Mouse (Mus musculus) midbrain, embryonic 11.5 days (tissue): ENCODE measurements around the gene Taf11. TPM values are rescaled to one million over a fixed set of nuclear protein-coding genes. Genes with fewer than 3 reads are reported as not detected.

ENCODE experiments used
- ATAC-seq: fragments of 200-750 bp; cut with Nextera tagmentation; 2 replicates; pipeline ENCODE4 v1.8.0; 2017; ENCODE audit warnings: moderate TSS enrichment, moderate library complexity; ENCODE audit not compliant: low FRiP score
- DNase-seq: peaks from one replicate; pipeline ENCODE4 v3.0.0; 2015; ENCODE audit warnings: low spot score; ENCODE audit errors: missing footprints
- H3K27ac ChIP-seq: fragments of 300-500 bp; sonication (generic); 2 replicates; pipeline ENCODE4 v1.5.1; 2014; ENCODE audit warnings: low read depth, low read length
- H3K27me3 ChIP-seq: fragments of 300-500 bp; sonication (generic); 2 replicates; pipeline ENCODE4 v1.6.1; 2014; ENCODE audit warnings: mild to moderate bottlenecking, low read length, moderate library complexity, mixed read lengths; ENCODE audit not compliant: control insufficient read depth, insufficient read depth
- H3K36me3 ChIP-seq: fragments of 300-500 bp; sonication (generic); 2 replicates; pipeline ENCODE4 v1.6.1; 2014; ENCODE audit warnings: mild to moderate bottlenecking, low read length, moderate library complexity, mixed read lengths; ENCODE audit not compliant: control insufficient read depth, insufficient read depth
- H3K4me1 ChIP-seq: fragments of 300-500 bp; sonication (generic); 2 replicates; pipeline ENCODE4 v1.6.1; 2014; ENCODE audit warnings: low read length; ENCODE audit not compliant: control insufficient read depth, insufficient read depth
- H3K4me2 ChIP-seq: fragments of 300-500 bp; sonication (generic); 2 replicates; pipeline ENCODE4 v1.6.1; 2014; ENCODE audit warnings: mild to moderate bottlenecking, moderate library complexity
- H3K4me3 ChIP-seq: fragments of 300-500 bp; sonication (generic); 2 replicates; pipeline ENCODE4 v1.5.1; 2014; ENCODE audit warnings: low read depth, low read length
- H3K9ac ChIP-seq: fragments of 300-500 bp; sonication (generic); 2 replicates; pipeline ENCODE4 v1.6.1; 2014; ENCODE audit warnings: low read length
- H3K9me3 ChIP-seq: fragments of 300-500 bp; sonication (generic); 2 replicates; pipeline ENCODE4 v1.6.1; 2016; ENCODE audit warnings: low read length; ENCODE audit not compliant: control insufficient read depth
- WGBS: fragments of 180-500 bp; shearing (Covaris S2); extraction: QIAGEN DNeasy Blood & Tissue Kit; methylation state at CpG from one replicate; pipeline ENCODE4 v1.1.7; 2014; 5-methylcytosine and 5-hydroxymethylcytosine counted together
- polyA plus RNA-seq: library from polyadenylated mRNA; unstranded; fragments of >200 nt; fragmentation: Nextera tagmentation; extraction: Ambion mirVana; gene quantifications from 2 replicates; pipeline ENCODE4 v1.2.1, GENCODE M21; 2014

The Taf11 gene
- polyA plus RNA-seq, 1 experiment from 2014 or later = 95.0 TPM

DNA sequence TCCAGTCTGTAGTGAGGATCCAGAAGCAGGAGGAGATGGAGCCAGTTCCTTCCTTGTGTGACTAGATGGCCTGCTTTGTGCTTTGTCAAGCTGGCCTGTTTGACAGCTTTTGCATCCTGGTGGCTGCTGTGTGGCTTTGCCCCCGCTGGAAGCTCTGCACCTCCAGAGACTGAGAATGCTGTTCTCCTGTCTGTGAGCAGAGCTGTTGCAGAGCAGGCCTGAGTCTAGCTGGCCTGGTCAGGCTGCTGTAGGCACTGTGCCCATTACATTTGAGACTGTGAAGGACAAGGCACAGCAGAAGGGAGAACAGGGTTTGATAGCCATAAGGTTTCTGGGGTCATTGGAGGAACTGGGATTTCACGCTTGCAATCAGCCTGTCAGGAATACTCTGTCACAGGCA is 32.1 kb upstream of the Taf11 start:
- Histone ChIP-seq H3K4me1 (peaks cover 6% of the 10 kb centered on the region; the same call in 1 of the 2 replicates), H3K9me3 (no peaks in the 10 kb centered on the region), H3K27ac (no peak overlapping the region), H3K4me2 (no peak overlapping the region), H3K9ac (no peak overlapping the region), H3K27me3 (no peaks in the 10 kb centered on the region), H3K4me3 (no peak overlapping the region), H3K36me3 (no peaks in the 10 kb centered on the region)
- DNase-seq (no peak), ATAC-seq (no peak)
- WGBS = 67% methylated on average over 2 of the region's 2 CpGs

DNA sequence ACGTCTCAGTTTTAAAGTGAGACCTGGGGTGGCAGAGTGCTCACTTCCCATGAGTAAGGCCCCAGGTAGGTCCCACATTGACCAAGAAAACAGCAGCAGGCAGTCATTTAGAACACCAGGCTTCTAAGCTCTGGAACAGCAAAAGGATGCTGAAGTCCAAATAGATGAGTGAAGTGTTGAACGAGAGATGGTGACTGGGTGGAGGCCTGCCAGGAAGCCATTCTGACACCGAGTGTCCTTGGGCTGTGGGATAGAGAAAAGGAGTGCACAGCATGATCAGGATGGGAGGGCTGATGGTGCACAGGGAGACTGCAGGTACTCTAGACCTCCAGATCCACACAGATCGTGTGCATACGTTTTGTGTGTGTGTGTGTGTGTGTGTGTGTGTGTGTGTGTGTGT is 31.5 kb upstream of the Taf11 start:
- H3K9ac ChIP-seq = no peak overlapping the region
- H3K27me3 ChIP-seq = no peaks in the 10 kb centered on the region
- H3K4me2 ChIP-seq = no peak overlapping the region
- 76% methylated on average over 5 of the region's 5 CpGs for WGBS
- ATAC-seq = no peak
- H3K4me1 ChIP-seq = peaks cover 6% of the 10 kb centered on the region; the same call in 1 of the 2 replicates
- no peak overlapping the region for H3K27ac ChIP-seq
- H3K36me3 ChIP-seq = no peaks in the 10 kb centered on the region
- H3K4me3 ChIP-seq = no peak overlapping the region
- no peaks in the 10 kb centered on the region for H3K9me3 ChIP-seq
- no peak for DNase-seq

DNA sequence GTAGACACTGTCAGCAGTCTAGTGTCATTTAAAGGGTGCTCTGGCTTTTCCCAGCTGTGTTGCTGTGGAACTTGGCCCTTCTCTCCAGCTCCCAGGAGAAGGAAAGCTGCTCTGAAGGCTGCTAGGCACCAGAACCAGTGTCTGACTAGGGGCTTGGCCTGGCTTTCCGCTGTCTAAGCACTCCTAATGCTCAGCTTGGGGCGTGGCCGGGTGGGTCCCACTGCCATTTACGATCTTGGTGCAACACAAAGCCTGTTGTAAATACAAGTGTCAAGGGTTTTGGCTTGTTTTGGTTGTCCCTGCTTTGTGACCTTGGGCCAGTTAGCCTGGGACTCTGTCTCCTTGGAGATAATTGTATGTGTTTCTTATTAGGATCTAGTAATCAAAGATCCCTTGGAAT is 30.7 kb upstream of the Taf11 start:
- no peak for ATAC-seq
- Histone ChIP-seq H3K27ac (no peak overlapping the region), H3K36me3 (no peaks in the 10 kb centered on the region), H3K27me3 (no peaks in the 10 kb centered on the region), H3K9me3 (no peaks in the 10 kb centered on the region), H3K4me2 (no peak overlapping the region), H3K4me3 (no peak overlapping the region), H3K4me1 (0 out of 2 replicates have a peak, but pooled peaks cover under 1% of the 10 kb centered on the region), H3K9ac (no peak overlapping the region)
- WGBS = 87% methylated on average over 4 of the region's 4 CpGs
- DNase-seq = no peak

DNA sequence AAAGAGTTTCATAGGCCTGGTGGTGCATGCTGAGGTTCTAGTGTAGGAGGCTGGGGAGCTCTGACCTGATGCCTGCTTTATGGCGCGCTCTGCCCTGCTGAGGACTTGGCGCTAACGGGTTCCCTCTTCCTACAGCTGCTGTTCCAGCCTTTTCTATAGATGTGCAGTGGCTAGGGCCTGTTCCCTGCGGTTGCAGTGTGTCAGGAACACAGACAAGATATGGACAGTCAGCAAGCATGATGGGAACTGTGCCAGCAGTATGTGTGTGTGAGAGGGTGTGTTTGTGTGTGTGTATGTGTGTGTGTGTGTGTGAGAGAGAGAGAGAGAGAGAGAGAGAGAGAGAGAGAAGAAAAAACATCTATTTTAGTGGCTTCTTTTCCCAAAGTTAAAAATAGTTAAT is 29.4 kb upstream of the Taf11 start:
- no peaks in the 10 kb centered on the region for H3K9me3 ChIP-seq
- H3K4me1 ChIP-seq = no peaks in the 10 kb centered on the region
- ATAC-seq (no peak), DNase-seq (no peak)
- no peaks in the 10 kb centered on the region for H3K36me3 ChIP-seq
- no peak overlapping the region for H3K9ac ChIP-seq
- H3K27ac ChIP-seq = no peak overlapping the region
- H3K4me3 ChIP-seq = no peak overlapping the region
- H3K27me3 ChIP-seq = no peaks in the 10 kb centered on the region
- H3K4me2 ChIP-seq = no peak overlapping the region
- 87% methylated on average over 5 of the region's 5 CpGs for WGBS

DNA sequence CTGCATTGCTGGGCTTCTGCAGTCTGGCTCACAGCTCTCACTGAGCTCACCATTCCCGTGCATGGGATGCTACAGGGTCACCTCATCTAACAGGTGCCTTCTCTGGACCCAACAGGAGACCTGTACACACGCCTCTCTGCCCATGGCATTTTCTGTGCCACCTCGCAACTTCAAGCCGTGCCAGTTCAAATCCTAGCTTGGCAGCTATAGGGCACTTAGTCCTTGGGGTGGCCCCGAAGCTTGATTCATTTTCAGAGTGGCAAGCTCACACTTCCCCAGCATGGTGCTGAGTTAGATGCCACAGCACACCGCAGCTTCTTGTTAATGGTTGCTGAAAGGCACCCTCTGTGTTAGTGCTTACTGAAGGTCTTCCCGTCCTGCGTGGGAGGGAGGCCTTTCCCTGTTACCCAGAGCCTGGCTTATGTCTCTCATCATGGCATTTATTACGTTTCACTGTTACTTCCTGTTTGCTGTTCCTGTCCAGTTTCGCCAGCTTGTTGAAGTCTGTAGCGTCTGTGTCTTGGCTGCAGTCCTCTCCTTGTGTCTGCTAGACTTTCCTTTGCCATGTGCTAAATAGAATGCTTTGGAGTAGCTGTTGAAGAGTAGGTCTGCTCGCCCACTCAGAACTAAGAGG is 28.6 kb upstream of the Taf11 start:
- 88% methylated on average over 12 of the region's 12 CpGs for WGBS
- no peak overlapping the region for H3K4me3 ChIP-seq
- no peak overlapping the region for H3K27ac ChIP-seq
- no peaks in the 10 kb centered on the region for H3K27me3 ChIP-seq
- DNase-seq = no peak
- no peak overlapping the region for H3K4me2 ChIP-seq
- H3K9ac ChIP-seq = no peak overlapping the region
- ATAC-seq = no peak
- H3K9me3 ChIP-seq = no peaks in the 10 kb centered on the region
- no peaks in the 10 kb centered on the region for H3K4me1 ChIP-seq
- H3K36me3 ChIP-seq = no peaks in the 10 kb centered on the region

DNA sequence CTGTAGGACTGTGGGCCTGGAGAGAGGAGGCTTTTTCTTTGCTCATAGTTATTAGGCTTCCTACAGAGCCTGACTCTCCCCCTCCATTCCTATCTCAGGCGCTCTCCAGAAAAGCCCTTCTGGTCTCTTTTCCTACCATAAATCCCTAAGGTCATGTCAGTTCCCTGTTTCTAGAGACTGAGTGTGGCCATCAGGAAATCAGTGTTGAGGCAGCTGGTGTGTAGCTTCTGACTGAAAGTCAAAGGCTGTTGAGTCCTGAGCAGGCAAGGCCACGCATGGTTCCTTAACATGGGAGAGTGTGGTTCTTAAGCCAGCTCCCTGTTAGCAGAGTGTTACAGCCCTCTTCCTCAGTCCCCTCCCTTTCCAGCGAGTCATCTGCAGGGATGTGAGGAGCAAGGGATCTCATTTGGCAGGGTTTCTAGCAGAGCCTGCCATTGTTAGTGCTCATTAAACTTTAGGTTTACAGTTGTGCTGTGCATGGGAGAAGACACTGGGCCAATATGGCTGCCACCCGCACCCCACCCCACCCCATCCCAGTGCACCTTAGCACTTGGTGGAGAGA is 27.5 kb upstream of the Taf11 start:
- DNase-seq (no peak), ATAC-seq (no peak)
- H3K4me3 ChIP-seq = no peak overlapping the region
- WGBS = 93% methylated on average over 4 of the region's 4 CpGs
- H3K4me2 ChIP-seq = no peak overlapping the region
- no peaks in the 10 kb centered on the region for H3K4me1 ChIP-seq
- H3K27ac ChIP-seq = no peak overlapping the region
- no peaks in the 10 kb centered on the region for H3K27me3 ChIP-seq
- H3K9me3 ChIP-seq = no peaks in the 10 kb centered on the region
- H3K36me3 ChIP-seq = no peaks in the 10 kb centered on the region
- H3K9ac ChIP-seq = no peak overlapping the region

DNA sequence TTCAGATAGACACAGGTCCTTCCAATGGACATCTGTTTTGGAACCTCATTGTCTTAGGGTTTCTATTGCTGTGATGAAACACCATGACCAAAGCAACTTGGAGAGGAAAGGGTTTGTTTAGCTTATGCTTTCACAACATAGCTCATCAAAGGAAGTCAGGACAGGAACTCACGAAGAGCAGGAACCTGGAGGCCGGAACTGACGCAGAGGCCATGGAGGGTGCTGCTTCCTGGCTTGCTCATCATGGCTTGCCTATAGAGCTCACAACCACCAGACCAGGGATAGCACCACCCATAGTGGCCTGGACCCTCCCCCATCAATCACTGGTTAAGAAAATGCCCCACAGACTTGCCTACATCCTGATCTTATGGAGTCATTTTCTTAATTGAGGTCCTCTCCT is 25.4 kb upstream of the Taf11 start:
- 93% methylated on average over 3 of the region's 3 CpGs for WGBS
- ATAC-seq = no peak

DNA sequence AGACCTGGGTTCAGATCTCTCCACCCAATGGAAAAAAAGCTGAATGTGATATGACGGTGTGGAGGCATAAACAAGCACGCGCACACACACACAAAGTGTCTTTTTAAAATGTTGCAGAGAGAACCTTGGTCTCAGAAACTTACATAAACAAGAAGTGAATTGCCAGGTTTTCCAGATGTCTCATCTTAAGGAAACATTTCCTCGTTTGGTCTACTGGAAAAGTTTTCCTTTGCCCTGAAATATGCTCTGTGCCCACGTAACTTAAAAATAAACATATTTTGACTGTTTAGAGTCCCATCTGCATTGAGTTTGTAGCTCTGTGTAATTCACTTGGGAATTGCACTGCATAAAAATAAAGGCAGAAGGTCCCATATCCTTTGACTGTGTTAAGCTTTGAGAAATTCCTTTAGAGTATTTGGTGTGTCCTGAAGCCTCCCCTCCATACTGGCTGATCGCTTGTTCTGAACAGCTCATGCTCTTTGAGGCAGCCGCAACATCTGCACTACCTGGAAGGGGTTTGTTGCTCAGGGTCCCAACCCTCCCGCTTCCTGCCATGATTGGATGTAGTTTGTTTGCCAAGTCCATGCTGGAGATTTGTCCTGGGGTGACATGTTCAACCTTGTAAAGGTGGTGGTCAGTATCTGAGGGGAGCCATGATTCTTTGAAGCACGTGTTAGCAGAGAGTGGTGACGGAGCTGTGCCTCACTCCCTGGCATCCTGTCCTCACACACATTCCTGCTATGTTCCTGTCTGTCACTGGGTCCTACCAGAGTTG is 24.7 kb upstream of the Taf11 start:
- ATAC-seq = no peak
- no peak overlapping the region for H3K9ac ChIP-seq
- H3K4me2 ChIP-seq = no peak overlapping the region
- 87% methylated on average over 10 of the region's 10 CpGs for WGBS
- no peaks in the 10 kb centered on the region for H3K27me3 ChIP-seq
- H3K9me3 ChIP-seq = no peaks in the 10 kb centered on the region
- H3K27ac ChIP-seq = no peak overlapping the region
- no peaks in the 10 kb centered on the region for H3K36me3 ChIP-seq
- no peaks in the 10 kb centered on the region for H3K4me1 ChIP-seq
- DNase-seq = no peak
- H3K4me3 ChIP-seq = no peak overlapping the region

More for the DNA sequence above, 25.4 kb upstream of the Taf11 start:
- Histone ChIP-seq H3K9ac (no peak overlapping the region), H3K9me3 (no peaks in the 10 kb centered on the region), H3K27me3 (no peaks in the 10 kb centered on the region), H3K27ac (no peak overlapping the region), H3K4me3 (no peak overlapping the region), H3K36me3 (no peaks in the 10 kb centered on the region), H3K4me1 (no peaks in the 10 kb centered on the region), H3K4me2 (no peak overlapping the region)
- no peak for DNase-seq

DNA sequence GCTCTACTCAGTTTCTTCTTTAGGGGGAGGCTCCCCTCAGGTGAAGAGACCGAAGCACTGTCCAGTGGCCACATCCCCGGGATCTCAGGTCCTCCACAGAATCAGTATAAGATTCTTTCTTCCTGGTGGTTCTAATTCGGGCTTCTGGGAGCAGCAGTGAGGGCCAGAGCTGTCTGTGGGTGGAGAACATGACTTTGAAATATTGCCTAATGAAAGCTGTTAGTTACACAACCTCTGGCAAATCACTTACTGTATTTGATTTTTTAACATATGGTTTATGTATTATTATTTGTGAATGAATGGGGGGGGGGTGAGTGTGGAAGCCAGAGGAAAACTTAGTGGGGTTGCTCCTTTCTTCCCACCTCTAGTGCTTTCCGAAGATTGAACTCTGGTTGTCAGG is 22.2 kb upstream of the Taf11 start:
- 90% methylated on average over 4 of the region's 4 CpGs for WGBS
- Histone ChIP-seq H3K27ac (no peak overlapping the region), H3K9ac (no peak overlapping the region), H3K4me3 (no peak overlapping the region), H3K4me2 (no peak overlapping the region), H3K27me3 (no peaks in the 10 kb centered on the region), H3K4me1 (no peaks in the 10 kb centered on the region), H3K9me3 (no peaks in the 10 kb centered on the region), H3K36me3 (no peaks in the 10 kb centered on the region)
- no peak for ATAC-seq
- no peak for DNase-seq
